Comparison of ENCODE assay signal across 17 mouse cellular contexts in genomic region chr3:153669329-153669728, GRCm38 (mm10). TPM values are rescaled to one million over a fixed set of nuclear protein-coding genes. Genes with fewer than 3 reads are reported as not detected.
A peak's percentile ranks its signal among the peaks of the same experiment; 100 is the strongest.
DNase-seq lines count a peak whose midpoint lies in the region; ATAC-seq lines count a peak whose summit lies in the region.
"Had no signal": no experiment of that assay in that cellular context is flagged by ENCODE, and none has a peak within 500 bp of the region (broad histone marks: within the 10 kb centered on the region; RNA-seq: fewer than 3 reads in every experiment).

No protein-coding gene starts in this region.

- H3K9ac ChIP-seq in heart, embryonic 15.5 days = no peak overlapping the region
- H3K9ac ChIP-seq in kidney, embryonic 14.5 days (ENCODE audit: low read depth, low read length) = no peak overlapping the region
- H3K9ac ChIP-seq: forebrain, embryonic 13.5 days; limb, embryonic 13.5 days; liver, postnatal 0 days; neural tube, embryonic 15.5 days had no signal

- 0 out of 2 replicates have a peak, but pooled peaks cover 2% of the 10 kb centered on the region for H3K27me3 ChIP-seq in heart, embryonic 15.5 days
- H3K27me3 ChIP-seq in kidney, embryonic 14.5 days (ENCODE audit: control insufficient read depth, insufficient read depth, low read length) = no peaks in the 10 kb centered on the region
- H3K27me3 ChIP-seq: forebrain, embryonic 13.5 days; limb, embryonic 13.5 days; neural tube, embryonic 15.5 days had no signal

- H3K9me3 ChIP-seq in heart, embryonic 15.5 days (replicated peaks) = no peaks in the 10 kb centered on the region
- no peaks in the 10 kb centered on the region for H3K9me3 ChIP-seq in kidney, embryonic 14.5 days (ENCODE audit: control insufficient read depth, low read length)
- H3K9me3 ChIP-seq: forebrain, embryonic 13.5 days; hindbrain, embryonic 10.5 days; limb, embryonic 13.5 days; neural tube, embryonic 15.5 days had no signal

- DNase-seq in heart, adult 8-10 months (ENCODE audit: low spot score) = no peak
- peak; percentile 38 for DNase-seq in Muller cell, postnatal 12 days (ENCODE audit: inconsistent ontology term)
- DNase-seq in kidney, postnatal 36 days = peak; percentile 76 to 79
- DNase-seq in ovary, adult 18-20 months (ENCODE audit: low spot score) = no peak
- DNase-seq in B cell, adult 2 months = no peak
- DNase-seq: cerebellum, adult 9-11 months; liver, postnatal 0 days; right cerebral cortex, postnatal 14 days; spleen, adult 18-20 months; thymus, postnatal 36 days had no signal

- H3K27ac ChIP-seq in heart, embryonic 15.5 days = 0 out of 2 replicates have a peak overlapping the region, but pooled peaks have one; percentile 10
- peak overlapping the region; percentile 74 for H3K27ac ChIP-seq in kidney, embryonic 14.5 days (ENCODE audit: low read depth, low read length)
- H3K27ac ChIP-seq: forebrain, embryonic 13.5 days; limb, embryonic 13.5 days; neural tube, embryonic 15.5 days had no signal

- WGBS in heart, embryonic 15.5 days = 79% methylated on average over 8 of the region's 8 CpGs
- 29% methylated on average over 8 of the region's 8 CpGs for WGBS in kidney, embryonic 14.5 days

- peaks cover 10% of the 10 kb centered on the region; the same call in 1 of the 2 replicates for H3K4me1 ChIP-seq in heart, embryonic 15.5 days (replicated peaks)
- H3K4me1 ChIP-seq in kidney, embryonic 14.5 days (ENCODE audit: control insufficient read depth, insufficient read depth, low read length) = peaks cover 41% of the 10 kb centered on the region

- no peak overlapping the region for H3K4me3 ChIP-seq in heart, embryonic 15.5 days
- H3K4me3 ChIP-seq in kidney, embryonic 14.5 days (ENCODE audit: low read length) = no peak overlapping the region
- H3K4me3 ChIP-seq: forebrain, embryonic 13.5 days; hindbrain, embryonic 10.5 days; limb, embryonic 13.5 days; neural tube, embryonic 15.5 days had no signal

- ATAC-seq in heart, embryonic 15.5 days (replicated peaks; ENCODE audit: insufficient number of reproducible peaks, insufficient read depth, low FRiP score, low read depth) = no peak
- ATAC-seq in kidney, embryonic 14.5 days (ENCODE audit: low FRiP score, low TSS enrichment) = no peak
- ATAC-seq: forebrain, embryonic 13.5 days; midbrain, embryonic 16.5 days had no signal

- H3K36me3 ChIP-seq in heart, embryonic 15.5 days = no peaks in the 10 kb centered on the region
- H3K36me3 ChIP-seq in kidney, embryonic 14.5 days (ENCODE audit: control insufficient read depth, insufficient read depth, low read length) = no peaks in the 10 kb centered on the region
- H3K36me3 ChIP-seq: hindbrain, embryonic 10.5 days; limb, embryonic 13.5 days; neural tube, embryonic 15.5 days had no signal

- H3K4me2 ChIP-seq in heart, embryonic 15.5 days = no peak overlapping the region
- H3K4me2 ChIP-seq in kidney, embryonic 14.5 days (replicated peaks; ENCODE audit: low read depth, low read length) = no peak overlapping the region
- H3K4me2 ChIP-seq: forebrain, embryonic 13.5 days; limb, embryonic 13.5 days; neural tube, embryonic 15.5 days had no signal

RNA-seq across cellular contexts. Expression of gene St6galnac3, which starts 55.6 kb away (rescaled TPM):
- polyA plus RNA-seq in heart, embryonic 15.5 days (2015; fragmentation: Nextera tagmentation; extraction: Ambion mirVana) = 15.8 and 25.5 TPM in 2 replicates
- total RNA-seq in heart, adult 8-10 months (2022) = 1 to 10 TPM; 4.0 to 6.3 (median 5.7) TPM
- polyA plus RNA-seq in kidney, embryonic 14.5 days (2014; fragmentation: Nextera tagmentation; extraction: Ambion mirVana) = 51.6 and 63.8 TPM in 2 replicates

Comparison
In these comparisons a context has a peak if more than half of its experiments do, and no peak if none do; other contexts are left out.
1. DNase-seq: peak in Muller cell, postnatal 12 days (single experiment) and kidney, postnatal 36 days (2 of 2); none in heart, adult 8-10 months (single experiment), ovary, adult 18-20 months (single experiment) and B cell, adult 2 months (0 of 2).